Mouse (Mus musculus): ENCODE results near the gene Cd209d.
"Not testable (repeated sequence)": the region's sequence is repeated elsewhere in the genome, so short reads cannot be mapped to it uniquely, and the experiment has no call there.

The Cd209d gene

DNA sequence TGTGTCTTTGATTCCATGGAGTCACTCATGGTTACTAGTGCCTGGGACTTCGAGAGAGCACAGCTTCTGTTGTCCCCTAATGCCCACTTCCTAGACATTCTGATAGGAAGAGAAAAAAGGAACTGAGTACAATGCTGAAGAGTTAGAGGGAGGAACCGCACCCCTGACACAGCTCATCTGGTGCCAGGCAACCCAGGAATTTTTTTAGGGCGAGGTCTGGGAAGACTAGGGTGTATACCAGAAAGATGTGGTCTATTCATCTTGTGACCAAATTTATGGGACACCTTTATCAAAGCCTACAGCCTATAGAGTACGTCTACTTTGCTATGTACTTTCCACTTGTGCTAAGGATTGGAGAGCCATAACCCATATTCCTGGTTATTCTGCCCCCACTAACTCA lies at the start of gene Cd209d:
Cd209d (minus strand) TSS at position 101 of the 400 bp plus-strand sequence.
- no peak for DNase-seq

DNA sequence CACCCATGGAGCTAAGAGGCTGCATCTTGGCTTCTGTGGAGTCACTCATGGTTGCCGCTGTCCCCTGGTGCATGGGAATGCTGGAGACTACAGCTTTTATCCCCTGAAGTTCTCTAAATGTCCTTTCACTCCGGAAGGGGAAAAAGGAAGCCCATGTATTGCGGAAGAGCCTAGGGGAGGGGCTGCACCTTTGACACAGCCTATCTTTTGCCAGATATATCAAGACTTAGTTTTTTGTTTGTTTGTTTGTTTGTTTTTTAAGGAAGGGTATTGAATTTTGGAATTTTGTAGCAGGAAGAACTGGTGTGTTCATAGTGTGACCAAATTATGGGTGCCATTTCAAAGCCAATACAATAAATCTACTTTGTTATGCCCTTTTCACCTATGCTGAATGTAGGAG lies 48.4 kb upstream of the Cd209d start, which contains the start of gene Cd209b:
Cd209b (minus strand) TSS at position 101 of the 400 bp plus-strand sequence.
- no peak for DNase-seq

DNA sequence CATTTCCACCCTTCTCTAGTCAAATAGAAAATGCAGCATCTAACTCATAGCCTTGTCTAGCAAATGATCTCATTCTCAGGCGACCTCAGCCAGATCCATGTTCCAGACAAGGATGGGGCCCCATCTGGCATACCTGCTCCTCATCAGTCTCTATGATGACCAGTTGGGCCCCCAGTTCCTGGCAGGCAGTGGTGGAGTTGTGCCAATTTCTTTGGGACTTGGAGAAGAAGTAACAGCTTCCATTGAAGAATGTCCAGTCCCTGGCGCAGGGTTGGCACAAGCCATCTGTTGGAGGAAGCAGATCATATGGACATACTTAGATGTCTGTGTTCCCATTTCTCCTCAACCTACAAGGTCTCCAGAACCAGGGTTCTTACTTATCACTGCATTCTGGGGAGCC lies 2.2 kb downstream of the Cd209d start:
- peak; percentile 39 to 69 for DNase-seq

DNA sequence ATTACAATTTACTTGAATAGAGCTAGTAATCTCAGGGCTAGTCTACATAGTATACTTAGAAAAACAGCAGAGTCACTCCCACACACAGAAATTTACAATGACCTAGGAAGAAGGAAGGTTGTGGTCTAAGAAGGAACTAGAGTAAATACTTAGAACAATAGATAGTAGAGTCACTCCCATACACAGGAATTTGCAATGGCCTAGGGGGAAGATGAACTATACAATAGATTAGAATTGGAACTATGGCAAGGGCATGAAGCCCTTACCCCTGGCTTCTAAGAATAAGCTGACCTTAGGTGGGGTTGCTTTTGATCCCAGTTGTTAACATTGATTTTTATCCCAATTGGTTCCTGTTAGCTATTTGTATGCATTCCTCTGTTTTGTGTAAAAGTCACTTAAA lies 15.6 kb downstream of the Cd209d start:
- DNase-seq, result not testable (repeated sequence)

DNA sequence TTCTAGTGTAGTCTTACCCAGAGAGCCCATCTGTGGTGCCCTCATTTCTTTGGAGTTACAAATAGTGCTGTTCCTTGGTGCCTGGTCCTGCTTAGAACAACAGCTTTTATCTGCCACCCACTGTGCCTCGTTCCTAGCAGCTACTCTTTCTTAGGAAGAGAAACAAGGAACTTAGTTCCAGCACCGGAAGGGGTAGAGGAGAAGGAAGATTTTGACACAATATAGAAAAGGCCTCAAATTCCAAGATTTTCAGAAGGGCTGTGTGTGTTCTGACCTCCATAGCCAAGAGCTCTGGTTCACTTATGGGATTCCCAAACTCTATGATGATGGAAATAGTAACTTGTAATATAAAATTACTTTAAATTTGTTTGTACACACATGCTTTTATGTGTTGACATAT lies 24.1 kb downstream of the Cd209d start, which contains the start of gene Cd209e:
Cd209e (minus strand) TSS at position 101 of the 400 bp plus-strand sequence.
- DNase-seq, result no peak

Data from cerebellum, postnatal 14 days (tissue).